Mouse (Mus musculus) heart, adult 9 months (tissue): ENCODE measurements around the gene Car11.

Experiments
- DNase-seq, 2 experiments: peaks; one replicate each; pipeline ENCODE4 v3.0.0; 2022; ENCODE audit warnings: low spot score in 2 of 2

Car11 gene

GRCm38 (mm10) chr7:45723301-45723700 is 23.7 kb downstream of the Car11 start:
- DNase-seq = no peak

- no peak for DNase-seq
Observed at GRCm38 (mm10) chr7:45723781-45724180, 24.1 kb downstream of the Car11 start.

- DNase-seq = no peak
Observed at GRCm38 (mm10) chr7:45725151-45725550, 25.5 kb downstream of the Car11 start.

GRCm38 (mm10) chr7:45725713-45726112 is 26.1 kb downstream of the Car11 start, which contains the start of gene Spaca4:
Gene Spaca4, minus strand, starts transcription at chr7:45725813.
- no peak for DNase-seq

- no peak for DNase-seq
Observed at GRCm38 (mm10) chr7:45726419-45726818, 26.8 kb downstream of the Car11 start.

GRCm38 (mm10) chr7:45727625-45728024 is 28.0 kb downstream of the Car11 start:
- no peak for DNase-seq

GRCm38 (mm10) chr7:45730727-45731431 is 31.2 kb downstream of the Car11 start:
- no peak for DNase-seq

GRCm38 (mm10) chr7:45733477-45733876 is 33.8 kb downstream of the Car11 start:
- DNase-seq = no peak

- DNase-seq = peak in 1 of 2 experiments; percentile 67
Observed at GRCm38 (mm10) chr7:45739162-45739763, 39.6 kb downstream of the Car11 start.

- DNase-seq = no peak
Observed at GRCm38 (mm10) chr7:45739820-45740219, 40.2 kb downstream of the Car11 start.

GRCm38 (mm10) chr7:45741308-45741707 is 41.7 kb downstream of the Car11 start:
- DNase-seq = no peak

GRCm38 (mm10) chr7:45741777-45742176 is 42.1 kb downstream of the Car11 start:
- no peak for DNase-seq

GRCm38 (mm10) chr7:45742338-45742737 is 42.7 kb downstream of the Car11 start:
- DNase-seq = no peak

GRCm38 (mm10) chr7:45744387-45744786 is 44.7 kb downstream of the Car11 start:
- no peak for DNase-seq

GRCm38 (mm10) chr7:45746518-45746917 is 46.9 kb downstream of the Car11 start:
- DNase-seq = no peak

- no peak for DNase-seq
Observed at GRCm38 (mm10) chr7:45747450-45747849, 47.8 kb downstream of the Car11 start.

- no peak for DNase-seq
Observed at GRCm38 (mm10) chr7:45748110-45748509, 48.5 kb downstream of the Car11 start.

GRCm38 (mm10) chr7:45749401-45749800 is 49.8 kb downstream of the Car11 start:
- no peak for DNase-seq

- no peak for DNase-seq
Observed at GRCm38 (mm10) chr7:45750162-45750561, 50.5 kb downstream of the Car11 start.
